Mouse (Mus musculus): ENCODE data around the gene Gpnmb.

DNA sequence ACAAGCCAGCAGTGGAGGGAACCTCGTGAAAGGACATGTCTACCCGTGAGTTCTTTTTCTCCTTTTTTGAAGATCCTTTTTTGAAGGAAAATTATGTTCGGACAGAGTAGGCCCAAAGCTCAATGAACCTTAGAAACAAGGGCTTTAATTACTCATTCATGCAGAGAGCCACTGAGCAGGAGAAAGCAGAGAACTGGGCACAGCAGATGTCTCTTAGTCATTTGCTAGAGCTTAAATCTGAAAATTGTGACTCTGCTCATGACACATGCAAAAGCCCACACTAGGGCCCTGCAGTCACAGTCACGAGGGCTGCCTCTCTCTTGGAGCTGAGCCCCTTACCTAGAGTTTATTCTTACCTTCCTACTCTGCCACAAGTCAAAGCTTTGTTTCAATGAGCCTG is 3.6 kb upstream of the Gpnmb start:
- TF ChIP-seq CTCF (IDR thresholded peaks at IDR 0.05; ENCODE audit: borderline replicate concordance, extremely low read depth, insufficient read depth, insufficient read length) (no peak), POLR2A (IDR thresholded peaks at IDR 0.05; ENCODE audit: borderline replicate concordance, extremely low read depth, insufficient read depth, insufficient read length, poor library complexity, severe bottlenecking) (no peak)
